Mouse (Mus musculus) heart, embryonic 10.5 days (tissue): ENCODE measurements around the gene Src. TPM values are rescaled to one million over a fixed set of nuclear protein-coding genes. Genes with fewer than 3 reads are reported as not detected.
A peak's percentile ranks its signal among the peaks of the same experiment; 100 is the strongest.

Experiments used
- DNase-seq: peaks from one replicate; pipeline ENCODE4 v3.0.0-alpha.2; 2017; ENCODE audit warnings: low spot score
- H3K27ac ChIP-seq: fragments of 300-500 bp; sonication (generic); 2 replicates; pipeline ENCODE4 v1.5.1; 2016; ENCODE audit warnings: mild to moderate bottlenecking
- H3K27me3 ChIP-seq: fragments of 300-500 bp; sonication (generic); 2 replicates; pipeline ENCODE4 v1.6.1; 2016; ENCODE audit warnings: mild to moderate bottlenecking; ENCODE audit not compliant: poor library complexity, insufficient read depth, severe bottlenecking
- H3K36me3 ChIP-seq: fragments of 300-500 bp; sonication (generic); 2 replicates; pipeline ENCODE4 v1.6.1; 2016; ENCODE audit warnings: mild to moderate bottlenecking, moderate library complexity
- H3K4me1 ChIP-seq: fragments of 300-500 bp; sonication (generic); 2 replicates; pipeline ENCODE4 v1.6.1; 2016; ENCODE audit warnings: mild to moderate bottlenecking
- H3K4me3 ChIP-seq: fragments of 300-500 bp; sonication (generic); 2 replicates; pipeline ENCODE4 v1.5.1; 2016; ENCODE audit warnings: mild to moderate bottlenecking, moderate library complexity
- H3K9me3 ChIP-seq: fragments of 300-500 bp; sonication (generic); 2 replicates; pipeline ENCODE4 v1.6.1; 2016; ENCODE audit warnings: mild to moderate bottlenecking, moderate library complexity
- WGBS: fragments of 180-500 bp; shearing (Covaris S2); methylation state at CpG from one replicate; pipeline ENCODE4 v1.1.7; 2016; 5-methylcytosine and 5-hydroxymethylcytosine counted together
- polyA plus RNA-seq: library from polyadenylated mRNA; unstranded; fragments of >200 nt; fragmentation: Nextera tagmentation; extraction: Ambion mirVana; gene quantifications from 2 replicates; pipeline ENCODE4 v1.2.1, GENCODE M21; 2016

Src gene
- polyA plus RNA-seq, 1 experiment from 2014 or later, result 12.7 TPM

DNA sequence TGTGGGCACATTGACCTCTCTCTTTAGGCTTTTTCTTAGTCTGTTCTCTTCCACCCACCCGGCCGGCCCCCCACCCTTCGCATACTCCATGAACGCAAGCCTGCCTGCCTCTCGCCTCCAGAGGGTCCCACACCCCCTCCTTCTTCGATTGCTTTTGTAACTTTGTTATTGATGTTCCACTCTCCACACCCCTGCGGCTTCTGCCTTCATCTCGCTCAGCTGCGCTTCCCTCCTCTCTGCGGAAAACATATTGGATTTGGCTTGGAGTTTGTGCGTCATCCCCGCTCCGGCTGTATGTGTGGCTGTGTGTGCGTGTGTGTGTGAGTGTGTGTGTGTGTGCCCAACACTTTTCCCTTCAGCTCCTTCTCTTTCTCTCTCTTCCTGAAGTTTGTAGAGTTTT, 88.5 kb downstream of the Src start:
- no peaks in the 10 kb centered on the region for H3K36me3 ChIP-seq
- 27% methylated on average over 14 of the region's 14 CpGs for WGBS
- H3K9me3 ChIP-seq, result no peaks in the 10 kb centered on the region
- H3K27me3 ChIP-seq, result peaks cover 57% of the 10 kb centered on the region
- no peak for DNase-seq
- H3K27ac ChIP-seq, result peak overlapping the region; percentile 36; the same call in 1 of the 2 replicates
- peaks cover 30% of the 10 kb centered on the region for H3K4me1 ChIP-seq
- no peak overlapping the region for H3K4me3 ChIP-seq

DNA sequence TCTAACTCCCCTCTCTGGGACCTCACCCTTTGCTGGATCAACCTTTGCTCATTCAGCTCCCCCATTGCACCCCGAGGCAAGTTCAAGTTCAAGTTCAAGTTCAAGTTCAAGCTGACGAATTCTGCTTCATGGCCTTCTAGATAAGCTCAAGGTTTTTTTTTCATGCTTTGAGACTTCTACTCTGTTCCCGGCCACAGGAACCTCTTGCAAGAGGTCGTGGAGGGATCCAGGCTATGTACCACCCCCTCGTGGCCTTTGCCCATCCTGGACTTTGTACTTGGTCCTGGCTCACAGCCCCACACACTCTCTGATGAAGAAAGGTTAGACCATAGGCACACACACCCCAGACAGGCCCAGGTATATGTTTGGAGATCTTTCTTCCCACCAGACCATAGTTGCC, 90.9 kb downstream of the Src start:
- H3K27me3 ChIP-seq, result peaks cover 63% of the 10 kb centered on the region
- peaks cover 41% of the 10 kb centered on the region for H3K4me1 ChIP-seq
- no peak overlapping the region for H3K4me3 ChIP-seq
- H3K27ac ChIP-seq, result no peak overlapping the region
- no peaks in the 10 kb centered on the region for H3K36me3 ChIP-seq
- H3K9me3 ChIP-seq, result no peaks in the 10 kb centered on the region
- 76% methylated on average over 5 of the region's 5 CpGs for WGBS
- no peak for DNase-seq

DNA sequence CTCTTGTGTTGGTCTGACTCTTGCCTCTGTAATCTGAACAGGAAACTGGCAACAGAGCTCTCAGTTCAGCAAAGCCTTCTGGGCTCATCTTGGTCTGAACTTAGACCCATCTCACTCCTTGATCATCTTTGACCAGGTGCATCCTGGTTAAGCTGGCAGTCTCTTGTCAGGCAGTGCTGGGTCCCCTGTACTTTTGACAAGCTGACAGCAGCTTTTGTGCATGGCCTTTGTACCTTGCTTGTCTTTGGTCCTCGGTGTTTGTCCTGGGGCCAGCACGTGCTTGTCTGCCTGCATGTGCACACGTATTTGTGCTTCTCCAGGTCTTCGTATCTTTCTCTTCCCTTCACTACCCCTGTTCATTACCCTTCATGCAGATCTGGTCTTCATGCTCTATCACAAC, 91.8 kb downstream of the Src start:
- H3K4me1 ChIP-seq, result peaks cover 49% of the 10 kb centered on the region
- H3K27ac ChIP-seq, result no peak overlapping the region
- H3K36me3 ChIP-seq, result no peaks in the 10 kb centered on the region
- H3K9me3 ChIP-seq, result no peaks in the 10 kb centered on the region
- H3K4me3 ChIP-seq, result no peak overlapping the region
- DNase-seq, result no peak
- 73% methylated on average over 4 of the region's 4 CpGs for WGBS
- peaks cover 64% of the 10 kb centered on the region for H3K27me3 ChIP-seq

DNA sequence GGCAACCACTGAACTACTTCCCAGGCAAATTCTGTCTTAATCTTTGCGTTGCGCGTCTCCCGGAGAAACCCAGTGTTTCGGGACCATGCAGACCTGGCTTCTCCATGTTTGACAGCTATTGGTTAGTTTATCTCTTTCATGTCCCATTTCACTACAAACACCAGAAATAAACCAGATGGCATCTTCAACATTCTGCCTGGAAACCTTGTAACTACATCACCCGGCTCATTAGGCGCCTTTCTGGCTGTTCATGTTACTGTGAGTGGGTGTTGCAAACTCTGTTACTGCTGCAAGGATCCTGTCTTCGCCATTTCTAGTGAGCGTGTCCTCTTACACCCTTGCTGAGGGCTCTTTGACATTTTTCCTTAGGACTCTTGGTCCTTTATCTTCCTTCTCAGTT, 94.6 kb downstream of the Src start:
- H3K36me3 ChIP-seq, result no peaks in the 10 kb centered on the region
- no peak overlapping the region for H3K27ac ChIP-seq
- peaks cover 31% of the 10 kb centered on the region for H3K4me1 ChIP-seq
- peaks cover 46% of the 10 kb centered on the region for H3K27me3 ChIP-seq
- 75% methylated on average over 9 of the region's 9 CpGs for WGBS
- no peaks in the 10 kb centered on the region for H3K9me3 ChIP-seq
- no peak overlapping the region for H3K4me3 ChIP-seq
- no peak for DNase-seq

DNA sequence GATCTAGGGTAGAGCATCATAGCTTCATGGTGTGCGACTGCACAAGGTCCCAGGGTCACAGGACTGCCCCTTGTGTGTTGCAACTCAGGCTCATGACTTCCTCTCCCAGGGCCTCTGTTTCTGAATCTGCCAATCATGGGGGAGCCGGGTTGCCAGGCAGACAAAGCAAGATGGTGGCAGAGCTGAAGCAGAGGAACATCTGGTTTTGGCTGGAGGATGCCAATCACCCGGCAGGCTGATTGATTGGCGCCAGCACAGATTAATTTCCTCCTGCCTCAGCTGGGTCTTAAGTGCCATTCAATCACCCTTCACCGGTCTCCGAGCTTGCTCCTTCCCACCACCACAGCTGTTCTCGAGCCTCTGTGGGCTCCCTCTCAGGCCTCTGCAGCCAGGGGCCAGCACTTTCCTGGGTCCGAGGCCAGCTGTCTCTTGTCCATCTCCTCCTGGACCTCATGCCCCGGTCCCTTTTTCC, 95.5 kb downstream of the Src start:
- H3K4me3 ChIP-seq, result no peak overlapping the region
- WGBS, result 36% methylated on average over 9 of the region's 9 CpGs
- DNase-seq, result no peak
- H3K36me3 ChIP-seq, result no peaks in the 10 kb centered on the region
- H3K27me3 ChIP-seq, result peaks cover 42% of the 10 kb centered on the region
- H3K27ac ChIP-seq, result peak overlapping the region; percentile 29; the same call in 1 of the 2 replicates
- no peaks in the 10 kb centered on the region for H3K9me3 ChIP-seq
- peaks cover 26% of the 10 kb centered on the region for H3K4me1 ChIP-seq

DNA sequence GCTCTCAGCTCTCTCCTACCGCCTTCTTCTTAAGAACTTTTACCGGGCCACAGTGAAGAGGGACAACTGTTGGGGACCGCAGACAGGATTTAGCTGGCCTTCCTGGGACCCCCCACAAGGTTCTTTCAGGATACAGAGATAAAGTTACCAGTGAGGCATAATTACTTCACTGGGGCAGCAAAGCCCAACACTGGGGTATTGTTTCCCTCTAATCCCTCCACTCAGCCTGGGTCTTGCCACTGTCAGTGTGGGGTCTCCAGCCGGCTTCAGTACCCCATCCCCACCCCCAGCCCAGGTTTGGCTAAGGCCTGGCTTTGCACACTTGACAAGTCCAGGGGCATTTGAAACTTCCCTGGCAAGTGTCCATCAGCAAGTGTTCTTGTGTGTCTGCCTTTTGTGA, 96.1 kb downstream of the Src start:
- no peak overlapping the region for H3K4me3 ChIP-seq
- peaks cover 36% of the 10 kb centered on the region for H3K27me3 ChIP-seq
- no peaks in the 10 kb centered on the region for H3K36me3 ChIP-seq
- no peaks in the 10 kb centered on the region for H3K9me3 ChIP-seq
- no peak overlapping the region for H3K27ac ChIP-seq
- peaks cover 26% of the 10 kb centered on the region for H3K4me1 ChIP-seq
- 8% methylated on average over 4 of the region's 4 CpGs for WGBS
- DNase-seq, result no peak

DNA sequence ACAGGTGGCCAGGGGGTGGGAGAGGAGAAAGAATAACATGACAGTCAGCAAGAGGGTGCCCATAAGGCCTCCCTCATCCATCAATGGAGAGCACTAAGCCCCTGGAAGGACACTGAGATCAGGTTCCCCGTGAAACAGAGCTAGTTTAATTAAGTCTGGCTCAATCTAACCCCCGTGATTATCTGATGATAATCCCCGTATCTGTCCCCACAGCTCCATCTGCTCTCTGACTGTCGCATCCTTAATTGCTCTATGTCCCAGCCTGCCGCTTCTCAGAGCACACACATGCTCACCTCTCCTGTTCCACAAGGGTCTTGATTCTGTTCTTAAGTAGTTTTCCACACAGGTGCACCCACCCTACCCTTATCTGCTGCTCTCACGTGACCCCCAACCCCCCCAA, 99.3 kb downstream of the Src start:
- Histone ChIP-seq H3K27ac (no peak overlapping the region), H3K4me3 (no peak overlapping the region), H3K9me3 (no peaks in the 10 kb centered on the region), H3K36me3 (no peaks in the 10 kb centered on the region), H3K27me3 (peaks cover 25% of the 10 kb centered on the region; the same call in 1 of the 2 replicates), H3K4me1 (peaks cover 20% of the 10 kb centered on the region)
- no peak for DNase-seq
- 52% methylated on average over 6 of the region's 6 CpGs for WGBS

DNA sequence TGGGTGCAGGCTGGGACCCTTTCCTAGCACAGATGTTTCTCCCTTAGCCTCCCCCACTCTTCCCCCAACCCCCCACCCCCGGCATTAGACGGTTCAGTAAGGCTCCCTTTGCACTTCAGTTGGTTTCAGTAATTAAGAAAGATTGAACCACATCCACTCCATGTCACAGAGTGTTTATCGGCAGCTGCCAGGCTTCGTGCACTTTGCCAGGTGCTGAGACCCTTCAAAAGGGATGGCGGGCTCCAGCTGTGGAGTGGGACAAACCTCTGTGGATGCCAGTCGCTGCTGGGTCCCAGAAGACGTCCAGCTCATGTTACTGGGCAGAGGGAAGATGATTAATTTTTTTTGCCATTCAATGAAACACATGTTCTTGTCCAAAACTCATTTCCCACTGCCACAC, 100.2 kb downstream of the Src start:
- 67% methylated on average over 7 of the region's 7 CpGs for WGBS

DNA sequence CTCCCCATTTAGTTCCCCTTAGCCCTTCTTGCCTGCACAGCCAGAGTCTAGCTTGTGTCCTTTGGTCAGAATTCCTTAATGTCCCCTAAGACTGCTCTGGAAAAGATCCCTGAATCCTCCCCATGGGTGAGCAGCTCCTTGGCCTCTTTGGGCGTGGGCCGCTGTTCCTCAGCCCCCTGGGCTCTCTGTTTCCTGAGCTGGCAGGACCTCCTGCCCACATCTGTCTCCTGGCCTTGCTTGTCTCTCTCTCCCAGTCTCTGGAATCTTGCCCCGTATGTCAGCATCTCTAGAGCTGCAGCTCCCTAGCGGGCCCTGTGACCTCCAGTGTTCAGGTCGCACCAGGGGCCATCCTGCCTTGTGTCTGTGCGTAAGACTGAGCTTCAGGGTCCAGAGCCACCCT, 101.2 kb downstream of the Src start:
- WGBS, result 46% methylated on average over 6 of the region's 6 CpGs
- Histone ChIP-seq H3K27me3 (peaks cover 20% of the 10 kb centered on the region; the same call in 1 of the 2 replicates), H3K4me3 (no peak overlapping the region), H3K4me1 (peaks cover 6% of the 10 kb centered on the region), H3K36me3 (no peaks in the 10 kb centered on the region), H3K27ac (no peak overlapping the region), H3K9me3 (no peaks in the 10 kb centered on the region)
- no peak for DNase-seq

More for the DNA sequence above, 100.2 kb downstream of the Src start:
- no peak for DNase-seq
- Histone ChIP-seq H3K27me3 (peaks cover 25% of the 10 kb centered on the region; the same call in 1 of the 2 replicates), H3K27ac (no peak overlapping the region), H3K4me3 (no peak overlapping the region), H3K9me3 (no peaks in the 10 kb centered on the region), H3K4me1 (peaks cover 16% of the 10 kb centered on the region), H3K36me3 (no peaks in the 10 kb centered on the region)

DNA sequence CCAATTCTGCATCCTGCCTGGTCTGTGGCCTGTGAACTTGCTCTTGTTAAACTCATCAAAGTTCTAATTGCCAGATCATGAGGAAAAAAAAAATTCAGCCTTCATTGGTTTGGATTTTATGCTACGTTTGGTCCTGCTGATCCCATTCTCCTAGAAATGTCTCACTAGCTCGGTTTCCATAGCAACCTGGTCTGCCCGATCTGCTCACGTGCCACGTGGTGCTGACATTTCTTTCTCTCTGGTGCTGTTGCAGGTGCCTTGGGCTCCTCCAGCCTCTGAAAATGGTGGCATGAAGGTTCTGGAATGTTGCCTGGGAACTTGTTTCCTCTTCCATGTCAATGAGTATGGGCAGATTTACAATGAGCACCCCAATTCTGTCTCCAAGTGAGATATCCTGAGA, 102.3 kb downstream of the Src start:
- Histone ChIP-seq H3K9me3 (no peaks in the 10 kb centered on the region), H3K27ac (no peak overlapping the region), H3K4me3 (no peak overlapping the region), H3K27me3 (peaks cover 13% of the 10 kb centered on the region; the same call in 1 of the 2 replicates), H3K4me1 (no peaks in the 10 kb centered on the region), H3K36me3 (no peaks in the 10 kb centered on the region)
- 55% methylated on average over 5 of the region's 5 CpGs for WGBS
- DNase-seq, result no peak

Other genes with a start within 250 kb of the Src start
- gene Rbl1, start 213.9 kb upstream of the Src start, polyA plus RNA-seq, result 15.9 and 18.5 TPM in 2 replicates
- gene Rpn2, start 139.4 kb upstream of the Src start, polyA plus RNA-seq, result 254 and 281 TPM in 2 replicates
- gene Mroh8, start 138.9 kb upstream of the Src start, polyA plus RNA-seq, result 0.51 and 0.62 TPM in 2 replicates
- gene Ghrh, start 70.9 kb upstream of the Src start, polyA plus RNA-seq, result not detected in 2 replicates
- 63.2 and 68.2 TPM in 2 replicates for gene Manbal, start 50.9 kb upstream of the Src start, polyA plus RNA-seq
- gene Nnat, start 141.6 kb downstream of the Src start, polyA plus RNA-seq, result 253 and 592 TPM in 2 replicates
- 38.3 and 38.6 TPM in 2 replicates for gene Blcap, start 152.8 kb downstream of the Src start, polyA plus RNA-seq